8 mouse cellular contexts compared by ENCODE assay signal in the genomic region with DNA sequence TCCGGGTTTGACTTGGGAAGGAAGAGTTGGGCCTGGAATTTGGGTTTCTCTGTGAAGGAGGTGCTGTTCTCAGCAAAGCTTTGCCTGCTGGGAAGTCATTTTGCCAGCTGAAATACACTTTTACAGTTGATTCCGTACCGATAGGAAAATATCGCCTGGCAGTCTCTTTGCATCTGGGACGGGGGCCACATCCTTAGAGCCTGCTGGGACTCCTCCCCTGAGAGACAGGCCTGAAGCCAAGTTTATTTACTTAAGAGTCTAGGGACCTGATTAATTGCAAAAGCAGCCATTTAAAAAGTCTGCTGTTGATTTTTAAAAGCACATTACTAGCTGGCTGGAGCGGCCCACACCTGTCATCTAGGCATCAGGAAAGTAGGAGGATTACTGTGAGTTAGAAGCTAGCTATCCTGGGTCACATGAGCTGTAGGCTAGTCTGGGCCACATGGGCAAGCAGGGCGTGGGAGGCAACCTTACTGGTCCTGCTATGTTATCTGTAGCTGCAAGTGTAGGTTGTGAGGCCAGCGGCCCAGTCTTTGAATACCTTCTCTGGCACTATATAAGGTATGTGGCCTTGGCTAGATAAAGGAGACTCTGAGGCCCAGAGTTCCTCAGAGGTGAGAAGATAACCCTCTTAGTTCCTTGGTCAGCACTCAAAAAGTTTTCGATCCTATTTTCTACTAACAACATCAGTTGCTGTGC. TPM values are rescaled to one million over a fixed set of nuclear protein-coding genes. Genes with fewer than 3 reads are reported as not detected.
DNase-seq lines count a peak whose midpoint lies in the region; ATAC-seq and TF ChIP-seq lines count a peak whose summit lies in the region.

No protein-coding gene starts in this region.

- H3K27me3 ChIP-seq in embryonic facial prominence, embryonic 11.5 days (ENCODE audit: control insufficient read depth, insufficient read depth, low read length): no peaks in the 10 kb centered on the region
- no peaks in the 10 kb centered on the region for H3K27me3 ChIP-seq in embryonic facial prominence, embryonic 10.5 days (replicated peaks; ENCODE audit: low read depth, poor library complexity, severe bottlenecking)
- no peaks in the 10 kb centered on the region for H3K27me3 ChIP-seq in limb, embryonic 13.5 days

- ATAC-seq in embryonic facial prominence, embryonic 11.5 days (replicated peaks; ENCODE audit: insufficient number of reproducible peaks, low FRiP score, low TSS enrichment, low read depth): no peak
- peak; percentile 54; the same call in 1 of the 2 replicates for ATAC-seq in limb, embryonic 13.5 days (ENCODE audit: low FRiP score, low read depth)

- no peak overlapping the region for H3K4me3 ChIP-seq in embryonic facial prominence, embryonic 11.5 days (ENCODE audit: low read depth, low read length)
- no peak overlapping the region for H3K4me3 ChIP-seq in embryonic facial prominence, embryonic 10.5 days
- H3K4me3 ChIP-seq in limb, embryonic 13.5 days: no peak overlapping the region
- H3K4me3 ChIP-seq in left cerebral cortex, adult 2 months: no peak overlapping the region

- H3K4me2 ChIP-seq in embryonic facial prominence, embryonic 11.5 days (ENCODE audit: low read depth, low read length): no peak overlapping the region
- H3K4me2 ChIP-seq in limb, embryonic 13.5 days (replicated peaks): no peak overlapping the region

- no peaks in the 10 kb centered on the region for H3K9me3 ChIP-seq in embryonic facial prominence, embryonic 11.5 days (replicated peaks; ENCODE audit: control insufficient read depth, low read length)
- no peaks in the 10 kb centered on the region for H3K9me3 ChIP-seq in embryonic facial prominence, embryonic 10.5 days
- no peaks in the 10 kb centered on the region for H3K9me3 ChIP-seq in limb, embryonic 13.5 days

- no peaks in the 10 kb centered on the region for H3K36me3 ChIP-seq in embryonic facial prominence, embryonic 11.5 days (replicated peaks; ENCODE audit: control insufficient read depth, insufficient read depth, low read depth, low read length)
- H3K36me3 ChIP-seq in embryonic facial prominence, embryonic 10.5 days (replicated peaks): no peaks in the 10 kb centered on the region
- no peaks in the 10 kb centered on the region for H3K36me3 ChIP-seq in limb, embryonic 13.5 days

- WGBS in embryonic facial prominence, embryonic 11.5 days: 65% methylated on average over 9 of the region's 9 CpGs
- WGBS in embryonic facial prominence, embryonic 10.5 days: 71% methylated on average over 9 of the region's 9 CpGs
- WGBS in limb, embryonic 13.5 days: 43% methylated on average over 9 of the region's 9 CpGs

- intact Hi-C loops in left cerebral cortex, adult 2 months (cut with DNase I): loop anchor here (2.0 to 5.0 kb wide), 3 partner anchors 121 to 181 kb away; no protein-coding TSS in a partner anchor

- H3K9ac ChIP-seq in embryonic facial prominence, embryonic 11.5 days (replicated peaks; ENCODE audit: low read length): no peak overlapping the region
- no peak overlapping the region for H3K9ac ChIP-seq in limb, embryonic 13.5 days

- no peak for TF ChIP-seq CTCF in left cerebral cortex, adult 2 months (IDR thresholded peaks at IDR 0.05)

- no peaks in the 10 kb centered on the region for H3K4me1 ChIP-seq in embryonic facial prominence, embryonic 11.5 days (ENCODE audit: control insufficient read depth, insufficient read depth, low read length)
- H3K4me1 ChIP-seq in embryonic facial prominence, embryonic 10.5 days: peaks cover 9% of the 10 kb centered on the region; the same call in 1 of the 2 replicates
- H3K4me1 ChIP-seq in limb, embryonic 13.5 days: peaks cover 9% of the 10 kb centered on the region

- peak; percentile 1 for DNase-seq in embryonic facial prominence, embryonic 11.5 days (ENCODE audit: low spot score)
- DNase-seq in embryonic facial prominence, embryonic 10.5 days (ENCODE audit: low spot score): no peak
- peak; percentile 17 for DNase-seq in urinary bladder, postnatal 14 days (ENCODE audit: low spot score)
- DNase-seq in urinary bladder, postnatal 10 days (ENCODE audit: low spot score): no peak
- peak; percentile 42 for DNase-seq in testis, postnatal 14 days (ENCODE audit: low spot score)
- DNase-seq in left cerebral cortex, adult 2 months (ENCODE audit: extremely low spot score in 1 of 2, low spot score in 2 of 2): no peak
- DNase-seq in urinary bladder, postnatal 4 days (ENCODE audit: low spot score in 2 of 2): no peak

- H3K27ac ChIP-seq in embryonic facial prominence, embryonic 11.5 days (replicated peaks; ENCODE audit: low read depth, low read length): no peak overlapping the region
- no peak overlapping the region for H3K27ac ChIP-seq in embryonic facial prominence, embryonic 10.5 days (replicated peaks)
- peak overlapping the region; percentile 48; the same call in 1 of the 2 replicates for H3K27ac ChIP-seq in limb, embryonic 13.5 days
- no peak overlapping the region for H3K27ac ChIP-seq in left cerebral cortex, adult 2 months

RNA-seq across cellular contexts. Expression of a gene that starts 24.0 kb away (rescaled TPM):
- polyA plus RNA-seq in embryonic facial prominence, embryonic 11.5 days (2014; fragmentation: Nextera tagmentation; extraction: Ambion mirVana): not detected in 2 replicates
- not detected in 2 replicates for polyA plus RNA-seq in embryonic facial prominence, embryonic 10.5 days (2016; fragmentation: Nextera tagmentation; extraction: Ambion mirVana)
- polyA plus RNA-seq in limb, embryonic 13.5 days (2015; fragmentation: Nextera tagmentation; extraction: Ambion mirVana): not detected in 2 replicates
- not detected for total RNA-seq in left cerebral cortex, adult 2 months (2021)

RNA-seq across cellular contexts. Expression of a gene that starts 25.0 kb away (rescaled TPM):
- 409 TPM in 2 replicates for polyA plus RNA-seq in embryonic facial prominence, embryonic 11.5 days (2014; fragmentation: Nextera tagmentation; extraction: Ambion mirVana)
- polyA plus RNA-seq in embryonic facial prominence, embryonic 10.5 days (2016; fragmentation: Nextera tagmentation; extraction: Ambion mirVana): 419 and 425 TPM in 2 replicates
- polyA plus RNA-seq in limb, embryonic 13.5 days (2015; fragmentation: Nextera tagmentation; extraction: Ambion mirVana): 297 and 301 TPM in 2 replicates
- 100 to 1,000 TPM; 106 to 111 TPM for total RNA-seq in left cerebral cortex, adult 2 months (2021)

RNA-seq across cellular contexts. Expression of a gene that starts 25.2 kb away (rescaled TPM):
- polyA plus RNA-seq in embryonic facial prominence, embryonic 11.5 days (2014; fragmentation: Nextera tagmentation; extraction: Ambion mirVana): 6.2 and 8.4 TPM in 2 replicates
- polyA plus RNA-seq in embryonic facial prominence, embryonic 10.5 days (2016; fragmentation: Nextera tagmentation; extraction: Ambion mirVana): 10.0 and 11.5 TPM in 2 replicates
- 1.0 and 1.1 TPM in 2 replicates for polyA plus RNA-seq in limb, embryonic 13.5 days (2015; fragmentation: Nextera tagmentation; extraction: Ambion mirVana)
- total RNA-seq in left cerebral cortex, adult 2 months (2021): 1 to 10 TPM; 2.0 to 2.6 TPM

RNA-seq across cellular contexts. Expression of a gene that starts 31.8 kb away (rescaled TPM):
- polyA plus RNA-seq in embryonic facial prominence, embryonic 11.5 days (2014; fragmentation: Nextera tagmentation; extraction: Ambion mirVana): 0.60 and 0.78 TPM in 2 replicates
- 0.30 TPM in 1 of 2 replicates, not detected in the other for polyA plus RNA-seq in embryonic facial prominence, embryonic 10.5 days (2016; fragmentation: Nextera tagmentation; extraction: Ambion mirVana)
- polyA plus RNA-seq in limb, embryonic 13.5 days (2015; fragmentation: Nextera tagmentation; extraction: Ambion mirVana): 0.23 and 0.65 TPM in 2 replicates
- total RNA-seq in left cerebral cortex, adult 2 months (2021): not detected

RNA-seq across cellular contexts. Expression of a gene that starts 35.8 kb away (rescaled TPM):
- 9.3 and 12.2 TPM in 2 replicates for polyA plus RNA-seq in embryonic facial prominence, embryonic 11.5 days (2014; fragmentation: Nextera tagmentation; extraction: Ambion mirVana)
- polyA plus RNA-seq in embryonic facial prominence, embryonic 10.5 days (2016; fragmentation: Nextera tagmentation; extraction: Ambion mirVana): 31.5 and 33.1 TPM in 2 replicates
- 28.7 and 43.9 TPM in 2 replicates for polyA plus RNA-seq in limb, embryonic 13.5 days (2015; fragmentation: Nextera tagmentation; extraction: Ambion mirVana)
- total RNA-seq in left cerebral cortex, adult 2 months (2021): 100 to 1,000 TPM; 130 to 148 TPM

Comparison
In these comparisons a context has a peak if more than half of its experiments do, and no peak if none do; other contexts are left out.
1. DNase-seq: peak in embryonic facial prominence, embryonic 11.5 days (single experiment), urinary bladder, postnatal 14 days (single experiment) and testis, postnatal 14 days (single experiment); none in embryonic facial prominence, embryonic 10.5 days (single experiment), urinary bladder, postnatal 10 days (single experiment), left cerebral cortex, adult 2 months (0 of 2) and urinary bladder, postnatal 4 days (0 of 2).